Mouse (Mus musculus) ovary, postnatal 14 days (tissue): ENCODE measurements around the gene Cnr1.

Experiments used
- DNase-seq: peaks from one replicate; pipeline ENCODE4 v3.0.0; 2022; ENCODE audit warnings: low spot score

Gene Cnr1

DNA sequence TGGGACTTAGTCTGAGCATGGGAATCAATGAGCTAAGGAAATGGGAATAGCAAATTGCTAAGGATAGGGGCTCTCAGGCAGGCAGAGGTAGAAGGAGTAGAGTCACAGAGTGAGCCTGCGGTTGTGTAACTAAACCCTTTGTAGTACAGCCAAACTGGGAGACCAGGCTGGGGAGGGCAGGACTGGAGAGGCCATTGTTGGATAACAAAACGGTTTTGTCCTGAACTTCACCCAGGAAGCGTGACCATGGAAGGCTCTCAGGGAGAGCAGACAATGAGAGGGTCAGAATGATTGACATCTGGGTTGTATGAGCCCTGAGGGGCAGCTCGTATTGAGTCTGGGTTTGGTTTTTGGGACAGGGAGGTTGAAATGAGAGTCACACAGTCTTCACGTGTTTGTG, 17.2 kb downstream of the Cnr1 start:
- DNase-seq: no peak

DNA sequence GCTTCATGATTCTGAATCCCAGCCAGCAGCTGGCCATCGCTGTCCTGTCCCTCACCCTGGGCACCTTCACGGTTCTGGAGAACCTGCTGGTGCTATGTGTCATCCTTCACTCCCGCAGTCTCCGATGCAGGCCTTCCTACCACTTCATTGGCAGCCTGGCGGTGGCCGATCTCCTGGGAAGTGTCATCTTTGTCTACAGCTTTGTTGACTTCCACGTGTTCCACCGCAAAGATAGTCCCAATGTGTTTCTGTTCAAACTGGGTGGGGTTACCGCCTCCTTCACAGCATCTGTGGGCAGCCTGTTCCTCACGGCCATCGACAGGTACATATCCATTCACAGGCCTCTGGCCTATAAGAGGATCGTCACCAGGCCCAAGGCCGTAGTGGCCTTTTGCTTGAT, 19.5 kb downstream of the Cnr1 start:
- DNase-seq: no peak

DNA sequence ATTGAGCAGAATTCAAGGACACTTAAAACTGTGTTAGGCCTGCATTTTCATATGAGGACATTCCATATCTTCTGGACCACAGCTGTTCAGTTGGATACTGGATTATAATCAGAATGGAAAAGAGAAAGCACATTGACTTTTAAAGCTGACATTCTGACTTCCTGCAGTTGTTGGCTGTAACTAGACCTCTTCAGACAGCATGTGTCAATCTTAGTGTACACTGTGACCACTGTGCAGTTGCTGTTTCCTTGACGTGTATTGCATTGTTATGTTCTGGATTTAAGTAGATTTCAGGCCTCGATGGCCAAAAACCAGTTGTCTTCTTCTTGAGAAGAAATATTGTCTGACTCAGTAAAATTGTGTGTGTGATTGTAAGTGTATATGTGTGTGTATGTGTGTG, 21.3 kb downstream of the Cnr1 start:
- no peak for DNase-seq

DNA sequence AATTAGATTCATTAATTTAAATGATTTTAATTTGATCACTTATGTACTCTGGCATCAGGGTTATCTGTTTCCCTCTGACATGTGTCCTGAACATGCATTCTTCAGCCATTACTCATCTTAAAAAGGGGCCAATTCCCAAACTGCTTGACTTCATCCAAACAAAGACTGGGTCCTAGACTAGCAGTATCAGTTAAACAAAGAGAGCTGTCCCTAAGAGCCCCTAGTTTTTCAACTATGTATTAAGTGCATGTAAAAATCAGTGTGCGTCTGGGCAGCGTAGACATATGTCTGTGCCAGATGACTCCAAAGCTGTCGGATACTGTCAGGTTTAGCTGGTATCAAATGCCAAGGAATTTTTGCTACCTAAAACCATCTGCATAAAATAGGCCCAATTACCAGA, 23.2 kb downstream of the Cnr1 start:
- no peak for DNase-seq

DNA sequence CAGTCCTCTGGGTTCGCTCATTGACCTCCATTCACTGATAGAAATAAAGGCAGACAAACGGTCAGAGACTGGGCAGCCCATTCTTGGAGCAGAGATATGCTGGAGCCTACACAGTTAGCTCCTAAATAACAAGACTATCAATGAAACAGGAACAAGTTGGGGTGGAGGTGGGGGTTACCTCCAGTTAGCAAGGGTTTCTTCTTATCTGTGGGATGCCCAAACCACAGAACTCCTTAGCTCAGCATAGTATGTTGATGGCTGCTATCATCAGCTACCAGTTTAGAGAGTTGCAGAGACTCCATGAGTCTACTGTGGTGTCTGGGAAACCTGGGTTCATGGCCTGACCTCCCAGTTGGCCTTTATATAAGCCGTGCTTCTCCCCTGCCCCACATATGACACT, 33.0 kb downstream of the Cnr1 start:
- DNase-seq: no peak

DNA sequence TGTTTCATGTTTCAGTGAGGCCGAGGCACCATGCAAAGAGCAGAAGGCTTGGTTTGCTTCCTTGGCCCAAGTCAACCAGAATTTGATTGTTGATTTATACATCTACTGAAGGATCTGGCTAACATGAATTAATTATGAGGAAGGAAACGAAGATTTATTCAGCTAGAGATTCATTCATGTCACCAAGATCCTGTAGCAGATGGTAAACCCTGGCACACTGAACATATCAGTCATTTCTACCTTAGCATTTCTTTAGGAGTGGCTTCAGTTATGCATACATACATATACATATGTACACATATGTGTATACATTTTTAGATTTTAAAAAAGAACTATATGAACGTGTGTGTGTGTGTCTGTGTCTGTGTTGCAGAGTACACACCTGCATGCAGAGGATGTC, 34.1 kb downstream of the Cnr1 start:
- DNase-seq: no peak

DNA sequence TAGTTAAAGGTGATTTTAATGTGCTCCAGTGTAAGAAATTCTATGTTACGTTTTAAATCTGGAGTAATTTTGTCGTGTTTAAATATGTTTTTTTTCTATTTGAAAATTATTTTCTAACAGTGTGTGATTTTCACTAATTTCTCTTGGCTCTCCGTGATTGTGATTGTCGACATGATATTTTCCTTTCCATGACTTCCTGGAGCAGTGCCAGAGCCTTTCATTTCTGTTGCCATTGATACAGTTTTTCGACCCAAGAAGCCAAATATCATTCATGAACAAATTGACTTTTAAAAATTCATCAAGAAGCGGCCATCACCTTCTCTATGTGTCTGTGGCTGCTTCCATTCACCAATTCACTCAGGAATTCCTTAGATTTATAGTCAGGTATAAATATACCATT, 35.4 kb downstream of the Cnr1 start:
- no peak for DNase-seq

DNA sequence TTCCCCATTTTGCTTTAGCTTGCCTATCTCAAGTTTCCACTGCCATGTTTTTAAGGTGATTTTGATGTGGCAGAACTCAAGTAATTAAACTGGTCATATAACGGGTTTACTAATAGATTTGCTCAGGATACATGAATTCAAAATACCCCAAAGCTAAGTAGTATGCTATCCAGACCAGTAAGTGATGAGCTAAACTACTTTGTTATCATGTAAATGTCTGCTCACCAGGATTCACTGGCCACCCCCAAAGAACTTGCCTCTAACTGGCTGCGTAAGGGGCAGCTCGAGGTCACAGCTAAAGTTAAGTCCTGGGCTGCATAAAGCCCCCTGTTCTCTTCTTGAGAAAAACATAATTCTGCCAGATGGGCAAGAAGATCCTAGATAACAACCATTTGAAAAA, 46.3 kb downstream of the Cnr1 start:
- no peak for DNase-seq

DNA sequence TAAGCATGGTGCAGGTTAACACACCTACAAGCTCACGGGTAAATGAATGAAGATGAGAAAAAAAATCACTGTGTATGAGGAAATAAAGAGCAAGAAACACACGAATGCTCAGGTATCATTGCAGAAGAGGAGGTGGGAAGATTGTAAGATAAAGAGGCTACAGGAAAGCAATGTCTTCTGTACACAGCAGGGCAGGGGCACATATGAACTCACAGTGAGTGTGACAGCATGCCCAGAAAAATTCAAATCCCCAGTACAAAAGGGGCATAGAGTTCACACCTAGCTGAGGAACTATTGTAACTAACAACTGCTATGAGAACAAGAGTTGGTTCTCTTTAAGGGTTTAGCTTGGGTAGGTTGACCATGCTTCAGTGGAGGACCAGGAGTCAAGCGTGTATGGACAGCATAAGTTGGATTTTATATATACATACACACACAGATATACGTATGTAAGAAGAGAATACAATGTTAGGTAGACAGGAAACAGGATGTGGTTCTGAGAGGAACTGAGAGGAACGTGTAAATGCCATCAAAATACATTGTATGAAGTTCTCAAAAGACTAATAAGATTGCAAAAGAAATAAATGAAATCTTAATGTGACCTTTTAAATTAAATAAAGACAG, 64.2 kb downstream of the Cnr1 start:
- DNase-seq: no peak

DNA sequence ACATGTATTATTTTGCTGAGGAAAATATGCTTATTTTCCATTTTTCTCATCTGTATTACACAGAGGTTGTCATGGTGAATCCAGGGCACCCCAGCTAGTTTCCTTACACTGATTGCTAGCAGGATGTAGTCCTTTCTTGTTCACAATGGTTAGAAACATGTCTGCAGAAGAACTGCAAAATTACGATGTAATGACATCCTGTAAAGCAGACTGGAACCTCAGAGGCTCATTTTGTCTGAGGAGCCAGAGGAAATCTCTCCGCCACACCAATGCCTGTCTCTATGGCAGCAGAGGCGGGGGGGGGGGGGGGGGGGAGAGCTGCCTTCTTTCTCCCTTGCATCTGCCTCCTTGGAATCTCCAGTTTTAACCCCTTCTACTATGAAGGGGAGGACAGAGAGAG, 68.3 kb downstream of the Cnr1 start:
- no peak for DNase-seq

DNA sequence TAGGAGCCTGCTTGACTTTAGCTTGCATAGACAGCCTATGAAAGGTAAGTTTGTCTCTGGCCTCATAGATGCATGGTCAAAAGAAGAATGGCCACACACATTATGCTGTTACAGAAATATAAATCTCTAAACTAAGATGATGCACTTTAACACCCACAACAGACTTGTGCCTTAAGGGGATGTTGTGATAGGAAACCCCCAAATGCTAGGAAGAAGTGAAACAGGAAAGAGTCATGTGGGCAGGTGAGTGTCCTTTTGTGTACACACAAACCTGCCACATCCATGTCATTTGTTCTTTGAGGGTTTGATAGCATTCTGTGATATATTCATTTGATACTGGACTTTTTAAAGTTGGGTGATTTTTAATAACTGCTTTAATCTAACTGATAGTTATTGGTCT, 72.0 kb downstream of the Cnr1 start:
- no peak for DNase-seq
